Mouse (Mus musculus): ENCODE data around the gene Fgf10.

Fgf10 gene

DNA sequence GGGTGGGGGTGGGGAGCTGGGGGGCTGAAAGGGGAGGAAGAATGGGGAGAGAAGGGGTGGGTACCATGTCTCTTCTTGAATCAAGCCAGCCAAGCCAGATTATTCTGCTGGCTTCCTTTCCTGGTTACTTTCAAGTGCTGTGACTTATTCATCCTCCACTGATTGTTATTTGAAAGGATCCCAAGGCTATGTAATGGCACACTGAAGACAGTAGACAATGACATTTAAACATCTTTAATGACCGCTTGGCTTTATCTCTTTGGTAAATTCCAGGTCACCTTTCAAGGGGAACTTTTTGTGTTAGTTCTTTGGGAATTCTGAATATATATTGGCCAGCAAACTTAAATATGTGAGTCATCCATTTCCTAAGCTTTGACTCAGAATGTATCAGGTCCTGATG is 47.1 kb downstream of the Fgf10 start:
- DNase-seq (ENCODE audit: low read depth, low spot score), result peak; percentile 54

GRCm38 (mm10) chr13:118718396-118718795 is 48.8 kb downstream of the Fgf10 start:
- no peak for DNase-seq (ENCODE audit: low read depth, low spot score)

DNA sequence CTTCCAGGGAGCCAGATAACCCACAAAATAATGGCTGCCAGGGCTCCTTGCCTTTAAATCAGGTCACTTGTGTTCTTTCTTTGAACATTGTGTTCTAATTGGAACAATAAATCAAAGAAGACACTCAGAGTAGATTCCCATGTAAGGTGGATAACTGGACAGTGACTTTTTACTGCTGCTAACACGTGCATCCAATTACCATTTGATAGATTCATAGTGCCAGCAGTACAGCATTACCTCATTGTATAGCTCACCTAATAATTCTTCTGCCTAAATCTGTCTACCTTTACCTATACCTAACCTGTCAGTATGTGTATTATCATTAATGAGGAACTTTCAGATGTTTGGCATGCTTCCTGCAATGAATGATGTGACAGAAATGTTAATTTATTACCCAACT is 52.1 kb downstream of the Fgf10 start:
- no peak for DNase-seq (ENCODE audit: low read depth, low spot score)

- no peak for DNase-seq (ENCODE audit: low read depth, low spot score)
Observed at GRCm38 (mm10) chr13:118731850-118732552, 62.4 kb downstream of the Fgf10 start.

- no peak for DNase-seq (ENCODE audit: low read depth, low spot score)
Observed at GRCm38 (mm10) chr13:118739854-118740411, 70.3 kb downstream of the Fgf10 start.

DNA sequence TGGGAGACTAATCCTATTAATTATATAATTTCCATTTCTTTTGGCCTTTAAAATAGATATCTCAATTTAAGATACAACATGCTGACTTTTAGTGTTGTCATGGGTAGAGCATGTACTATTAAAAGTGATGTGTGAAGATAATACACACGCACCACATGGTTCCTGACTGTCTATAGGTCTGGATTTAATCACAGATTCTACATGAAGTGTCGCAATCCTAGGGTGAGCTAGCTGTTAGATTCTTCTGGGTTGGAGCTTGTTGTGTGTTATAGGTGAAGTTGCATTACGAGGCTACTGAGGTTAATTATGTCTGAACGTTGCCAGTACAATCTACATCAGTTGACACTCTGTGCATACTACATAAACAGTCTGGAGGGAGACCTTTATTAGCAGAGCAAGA is 73.2 kb downstream of the Fgf10 start:
- DNase-seq (ENCODE audit: low read depth, low spot score), result no peak

DNA sequence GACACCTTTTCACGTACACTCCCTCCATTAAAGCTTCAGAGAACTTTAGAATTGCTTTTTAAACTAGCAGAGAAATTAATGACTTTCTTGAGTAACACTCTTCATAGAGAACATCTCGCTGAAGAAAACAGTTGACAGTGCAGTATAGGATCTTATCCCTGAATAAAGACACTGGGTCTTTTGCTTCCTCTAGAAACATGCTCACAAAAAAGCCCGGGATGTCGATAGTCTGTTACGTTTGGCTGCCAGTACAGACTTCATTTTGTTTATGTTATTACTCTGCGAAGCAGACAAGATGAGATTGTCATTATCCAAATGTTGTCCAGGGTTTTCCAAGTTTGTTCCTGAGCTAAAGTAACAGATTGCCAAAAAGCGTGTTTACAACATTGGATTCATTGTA is 75.2 kb downstream of the Fgf10 start:
- no peak for DNase-seq (ENCODE audit: low read depth, low spot score)

- no peak for DNase-seq (ENCODE audit: low read depth, low spot score)
Observed at GRCm38 (mm10) chr13:118746427-118746826, 76.8 kb downstream of the Fgf10 start.

- no peak for DNase-seq (ENCODE audit: low read depth, low spot score)
Observed at GRCm38 (mm10) chr13:118754024-118754423, 84.4 kb downstream of the Fgf10 start.

DNA sequence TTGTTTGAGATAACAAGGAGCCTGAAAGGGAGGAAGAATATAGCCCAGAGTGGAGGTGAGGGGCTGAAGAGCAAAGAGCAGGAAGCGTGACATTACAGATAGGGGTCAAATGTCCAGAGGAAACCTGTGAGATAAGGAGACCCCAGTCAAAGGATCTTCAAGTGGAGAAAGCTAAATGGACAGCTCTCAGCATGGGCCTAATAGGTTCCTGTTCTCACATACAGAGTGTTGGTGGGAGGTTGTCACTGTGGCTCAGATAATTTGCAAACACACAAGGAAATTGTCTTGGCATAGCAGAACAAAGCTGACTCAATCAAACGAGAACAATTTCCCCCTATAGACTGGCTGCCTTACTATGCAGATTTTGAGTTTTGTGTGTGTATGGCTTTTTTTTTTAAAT is 89.4 kb downstream of the Fgf10 start:
- DNase-seq (ENCODE audit: low read depth, low spot score), result no peak

- DNase-seq (ENCODE audit: low read depth, low spot score), result peak; percentile 40
Observed at GRCm38 (mm10) chr13:118762982-118763381, 93.4 kb downstream of the Fgf10 start.

GRCm38 (mm10) chr13:118772188-118772587 is 102.6 kb downstream of the Fgf10 start:
- no peak for DNase-seq (ENCODE audit: low read depth, low spot score)

GRCm38 (mm10) chr13:118775148-118775547 is 105.6 kb downstream of the Fgf10 start:
- DNase-seq (ENCODE audit: low read depth, low spot score), result no peak

DNA sequence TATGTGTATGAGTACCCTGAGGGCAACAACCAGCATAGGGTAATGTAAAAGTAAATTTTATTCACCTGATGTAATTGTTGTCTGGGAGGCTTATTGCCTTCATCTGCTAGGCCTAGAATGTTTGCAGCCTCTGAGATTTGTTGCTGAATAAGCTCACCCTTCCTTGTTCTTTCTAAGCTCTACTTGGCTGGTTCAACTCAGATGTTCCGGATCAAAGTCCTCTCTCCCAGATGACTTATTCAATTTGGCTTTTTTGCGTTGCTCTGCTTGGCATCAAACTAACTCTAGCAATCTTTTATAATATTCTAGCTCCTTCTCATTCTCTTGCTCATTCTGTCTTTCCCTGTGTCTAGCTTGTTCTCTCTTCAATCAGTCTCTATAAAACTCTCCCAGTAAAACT is 109.6 kb downstream of the Fgf10 start:
- no peak for DNase-seq (ENCODE audit: low read depth, low spot score)

GRCm38 (mm10) chr13:118791753-118792152 is 122.2 kb downstream of the Fgf10 start:
- no peak for DNase-seq (ENCODE audit: low read depth, low spot score)

DNA sequence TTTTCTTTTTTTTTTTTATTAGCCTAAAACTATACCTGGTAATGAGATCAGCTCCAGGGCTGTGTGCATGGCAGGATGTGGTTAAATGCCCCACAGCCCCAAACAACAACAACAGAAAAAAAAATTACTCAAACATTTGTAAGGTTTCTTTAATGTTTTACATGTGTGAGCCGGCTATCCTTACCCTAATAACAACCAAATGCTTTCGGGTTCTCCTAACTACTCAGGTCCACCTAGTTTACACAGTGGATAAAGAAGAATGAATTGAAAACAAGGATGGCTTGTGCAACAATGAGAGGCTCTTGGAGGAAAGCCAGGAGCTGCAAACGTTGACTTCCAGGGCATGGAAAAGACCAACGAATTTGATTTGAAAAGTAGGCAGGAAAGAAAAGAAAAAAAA is 122.6 kb downstream of the Fgf10 start:
- DNase-seq (ENCODE audit: low read depth, low spot score), result no peak

- DNase-seq (ENCODE audit: low read depth, low spot score), result no peak
Observed at GRCm38 (mm10) chr13:118800176-118800575, 130.6 kb downstream of the Fgf10 start.

GRCm38 (mm10) chr13:118806662-118807061 is 137.1 kb downstream of the Fgf10 start:
- DNase-seq (ENCODE audit: low read depth, low spot score), result no peak

DNA sequence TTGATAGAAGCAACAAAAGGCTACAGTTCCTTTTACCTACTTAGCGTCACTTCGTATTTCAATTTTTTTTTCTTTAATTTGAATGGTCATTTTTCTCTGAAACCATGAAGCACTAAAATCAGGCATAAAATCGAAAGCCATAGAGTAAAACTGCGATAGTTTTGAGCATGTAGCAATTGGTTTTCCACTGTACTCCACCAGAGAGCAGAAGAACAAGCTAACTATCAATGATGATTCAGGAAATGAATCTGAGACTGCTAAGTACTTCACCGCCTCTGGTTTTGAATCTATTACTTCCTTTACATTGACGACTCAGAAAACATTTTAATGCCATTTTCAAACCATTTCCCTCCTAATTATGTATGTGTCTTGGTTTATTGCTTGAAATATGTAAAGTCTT is 150.2 kb downstream of the Fgf10 start:
- DNase-seq (ENCODE audit: low read depth, low spot score), result no peak

- DNase-seq (ENCODE audit: low read depth, low spot score), result no peak
Observed at GRCm38 (mm10) chr13:118823113-118823512, 153.5 kb downstream of the Fgf10 start.

DNA sequence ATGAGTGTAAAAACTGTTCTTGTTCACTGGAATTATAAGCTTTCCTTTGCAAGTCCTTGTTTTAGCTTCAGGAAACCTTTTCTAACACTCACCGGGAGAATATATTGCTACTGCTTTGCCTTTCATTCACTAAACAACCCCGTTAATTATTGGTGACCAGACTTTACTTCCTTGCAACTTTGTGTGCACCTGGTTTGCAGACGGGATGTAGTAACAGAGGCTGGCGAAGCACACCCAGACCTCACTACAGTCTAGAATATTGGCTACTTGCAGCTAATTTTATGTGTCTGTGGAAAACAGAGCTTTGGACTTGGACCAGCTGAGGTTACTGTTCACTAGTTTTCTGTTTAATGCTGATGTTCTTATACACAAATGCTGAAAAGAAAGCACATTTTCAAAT is 155.5 kb downstream of the Fgf10 start:
- no peak for DNase-seq (ENCODE audit: low read depth, low spot score)

- DNase-seq (ENCODE audit: low read depth, low spot score), result no peak
Observed at GRCm38 (mm10) chr13:118828604-118829381, 159.2 kb downstream of the Fgf10 start.

DNA sequence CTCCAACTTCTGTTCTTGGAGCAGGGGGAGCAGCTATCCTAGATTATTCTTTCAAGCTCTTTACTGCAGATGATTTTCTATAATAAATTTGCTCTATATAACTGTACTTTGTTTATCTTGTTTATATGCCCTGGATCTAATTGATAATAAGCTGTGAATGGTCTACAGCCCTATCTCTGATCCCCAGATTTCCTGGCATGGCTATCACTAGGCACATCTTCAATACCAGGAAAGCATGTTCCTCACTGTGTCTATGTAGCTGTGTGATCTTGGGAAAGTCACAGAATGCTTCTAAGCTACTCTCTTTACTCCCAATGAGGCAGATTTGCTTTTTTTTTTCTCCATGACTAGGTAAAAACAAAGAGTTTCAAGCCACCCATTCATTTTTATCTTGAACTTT is 164.4 kb downstream of the Fgf10 start:
- no peak for DNase-seq (ENCODE audit: low read depth, low spot score)

Data from ZHBTc4 (cell line).